Mouse (Mus musculus) CH12.LX (cell line): Measurements from ENCODE around the gene Fxr1.

ENCODE experiments used
- CTCF ChIP-seq, 2 experiments: IDR thresholded peaks in 1 of 2; conservative IDR thresholded peaks in 1 of 2; 2 replicates each; pipeline ENCODE4 v1.5.1; 2011 to 2012; ENCODE audit warnings: low read depth in 2 of 2, low read length in 2 of 2, improper control_type of control experiment in 1 of 2, inconsistent platforms in 1 of 2, mild to moderate bottlenecking in 1 of 2, moderate library complexity in 1 of 2
- ELF1 ChIP-seq: IDR thresholded peaks from 2 replicates; pipeline ENCODE4 v1.6.1; 2014; ENCODE audit warnings: low read depth, mild to moderate bottlenecking, inconsistent platforms, low read length, improper control_type of control experiment
- GABPA ChIP-seq: IDR thresholded peaks from 2 replicates; pipeline ENCODE4 v1.6.1; 2012; ENCODE audit warnings: low read depth, low read length, improper control_type of control experiment, inconsistent platforms; ENCODE audit not compliant: insufficient replicate concordance
- JUND ChIP-seq: conservative IDR thresholded peaks from 2 replicates; pipeline ENCODE4 v1.6.1; 2011; ENCODE audit warnings: low read depth, low read length, improper control_type of control experiment
- POLR2A ChIP-seq: IDR thresholded peaks from 2 replicates; pipeline ENCODE4 v1.6.1; 2011; ENCODE audit warnings: low read depth, mild to moderate bottlenecking, improper control_type of control experiment, low read length
- POLR2AphosphoS2 ChIP-seq: IDR thresholded peaks from 2 replicates; pipeline ENCODE4 v1.6.1; 2011; ENCODE audit warnings: low read depth, low read length, improper control_type of control experiment
- RCOR1 ChIP-seq: conservative IDR thresholded peaks from 2 replicates; pipeline ENCODE4 v1.6.1; 2012; ENCODE audit warnings: low read depth, mild to moderate bottlenecking, inconsistent platforms, low read length, improper control_type of control experiment
- UBTF ChIP-seq: IDR thresholded peaks from 2 replicates; pipeline ENCODE4 v1.6.1; 2012; ENCODE audit warnings: low read depth, mild to moderate bottlenecking, inconsistent platforms, low read length, improper control_type of control experiment, moderate library complexity

DNA sequence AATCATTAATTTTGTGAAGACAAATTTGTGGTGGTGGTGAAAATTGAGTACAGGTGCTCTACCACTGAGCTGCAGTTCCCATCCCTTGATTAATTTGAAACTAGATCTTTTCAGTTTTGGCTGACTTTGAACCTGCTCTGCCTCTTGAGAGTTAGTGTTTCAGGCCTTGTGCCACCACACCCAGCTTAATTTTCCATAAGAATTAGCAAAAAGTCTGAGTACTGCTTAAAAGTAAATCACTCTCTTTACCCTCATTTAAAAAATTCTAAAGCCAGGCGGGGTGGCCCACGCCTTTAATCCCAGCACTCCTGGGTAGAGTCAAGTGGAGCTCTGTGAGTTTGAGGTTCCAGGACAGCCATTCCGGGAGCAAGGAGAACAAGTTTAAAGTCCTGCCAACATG is 16.0 kb downstream of the Fxr1 start:
- no peak for TF ChIP-seq GABPA
- no peak for TF ChIP-seq CTCF (conservative IDR thresholded peaks at IDR 0.05 in 1 of 2, IDR thresholded peaks at IDR 0.05 in 1 of 2; ENCODE audit: low read depth in 2 of 2, low read length in 2 of 2)
- no peak for TF ChIP-seq ELF1
- TF ChIP-seq RCOR1 = no peak
- TF ChIP-seq POLR2AphosphoS2 = no peak
- TF ChIP-seq POLR2A = no peak
- no peak for TF ChIP-seq UBTF
- no peak for TF ChIP-seq JUND
